Mouse (Mus musculus) olfactory bulb, adult 2 months (tissue): ENCODE data around the gene Ghr. TPM values are rescaled to one million over a fixed set of nuclear protein-coding genes. Genes with fewer than 3 reads are reported as not detected.

ENCODE experiments used
- H3K27ac ChIP-seq: fragments of 200-500 bp; 2 replicates; pipeline ENCODE4 v1.5.1; 2012; ENCODE audit warnings: low read depth, low read length; ENCODE audit not compliant: insufficient read depth
- H3K4me1 ChIP-seq: fragments of 200-500 bp; 2 replicates; pipeline ENCODE4 v1.6.1; 2012; ENCODE audit warnings: low read length; ENCODE audit not compliant: control insufficient read depth, insufficient read depth
- H3K4me3 ChIP-seq: fragments of 200-500 bp; 2 replicates; pipeline ENCODE4 v1.5.1; 2012; ENCODE audit warnings: mild to moderate bottlenecking, low read depth, low read length, moderate library complexity; ENCODE audit not compliant: insufficient read depth
- CTCF ChIP-seq: fragments of 200-500 bp; IDR thresholded peaks from 2 replicates; pipeline ENCODE4 v1.5.1; 2012; ENCODE audit warnings: low read depth, mild to moderate bottlenecking, low read length, moderate library complexity; ENCODE audit not compliant: insufficient read depth
- POLR2A ChIP-seq: fragments of 200-500 bp; IDR thresholded peaks from 2 replicates; pipeline ENCODE4 v1.6.1; 2012; ENCODE audit warnings: mild to moderate bottlenecking, low read depth, low read length, moderate library complexity; ENCODE audit not compliant: insufficient read depth
- WGBS: fragments of 180-500 bp; shearing (Covaris S2); methylation state at CpG from one replicate; pipeline ENCODE4 v1.1.7; 2018; 5-methylcytosine and 5-hydroxymethylcytosine counted together
- polyA plus RNA-seq: library from polyadenylated mRNA; stranded (reverse); fragments of >200 nt; gene quantifications from 2 replicates; pipeline ENCODE4 v1.2.4, GENCODE M21; 2012; ENCODE audit warnings: low replicate concordance; ENCODE audit not compliant: missing spikeins, insufficient read depth, insufficient read length

The Ghr gene
- polyA plus RNA-seq, 1 experiment, result not detected

- no peak overlapping the region for H3K4me3 ChIP-seq
- no peak for TF ChIP-seq POLR2A
- no peak overlapping the region for H3K27ac ChIP-seq
- H3K4me1 ChIP-seq, result no peaks in the 10 kb centered on the region
- WGBS, result 86% methylated on average over 3 of the region's 3 CpGs
These were observed 273.4 kb downstream of the Ghr start for GRCm38 (mm10) chr15:3309856-3310255.

DNA sequence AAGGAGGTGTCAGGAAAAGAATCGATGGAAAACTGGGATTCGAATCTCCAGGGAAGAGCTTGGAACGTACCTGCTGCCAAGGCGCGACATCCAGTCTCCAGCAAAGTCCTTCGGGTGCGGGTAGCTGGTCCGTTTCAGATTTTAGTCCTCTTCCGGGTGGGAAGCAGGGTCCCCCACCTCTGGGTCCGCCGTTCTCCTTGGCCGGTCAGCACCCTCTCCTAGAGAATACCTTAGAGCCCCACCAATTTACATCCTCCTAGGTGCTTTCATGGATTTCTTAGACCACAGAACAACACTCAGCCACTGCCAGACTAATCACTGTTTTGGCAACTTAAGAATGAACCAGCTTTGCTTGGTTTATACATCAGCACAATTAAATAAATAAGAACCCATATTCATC, 279.9 kb downstream of the Ghr start, which contains the start of gene Ccdc152:
TSS of gene Ccdc152 (minus strand) at position 101 of the 400 bp plus-strand sequence.
- TF ChIP-seq CTCF (no peak), POLR2A (no peak)
- WGBS, result 91% methylated on average over 12 of the region's 12 CpGs
- no peak within 1 kb of the TSS for H3K4me3 ChIP-seq
- H3K27ac ChIP-seq, result no peak within 1 kb of the TSS
- no peaks in the 10 kb centered on the region for H3K4me1 ChIP-seq

- Histone ChIP-seq H3K4me1 (no peaks in the 10 kb centered on the region), H3K4me3 (no peak overlapping the region), H3K27ac (no peak overlapping the region)
- 79% methylated on average over 4 of the region's 4 CpGs for WGBS
- no peak for TF ChIP-seq POLR2A
These were observed 282.8 kb downstream of the Ghr start for GRCm38 (mm10) chr15:3300361-3301100.

- no peaks in the 10 kb centered on the region for H3K4me1 ChIP-seq
- 81% methylated on average over 8 of the region's 8 CpGs for WGBS
- no peak for TF ChIP-seq POLR2A
- H3K4me3 ChIP-seq, result no peak overlapping the region
- H3K27ac ChIP-seq, result no peak overlapping the region
These were observed 285.7 kb downstream of the Ghr start for GRCm38 (mm10) chr15:3297615-3298014.

- TF ChIP-seq POLR2A (no peak), CTCF (no peak)
- WGBS, result 75% methylated on average over 1 of the region's 1 CpGs
- H3K27ac ChIP-seq, result no peak overlapping the region
- H3K4me3 ChIP-seq, result no peak overlapping the region
- H3K4me1 ChIP-seq, result no peaks in the 10 kb centered on the region
These were observed 287.3 kb downstream of the Ghr start for GRCm38 (mm10) chr15:3295986-3296385.

DNA sequence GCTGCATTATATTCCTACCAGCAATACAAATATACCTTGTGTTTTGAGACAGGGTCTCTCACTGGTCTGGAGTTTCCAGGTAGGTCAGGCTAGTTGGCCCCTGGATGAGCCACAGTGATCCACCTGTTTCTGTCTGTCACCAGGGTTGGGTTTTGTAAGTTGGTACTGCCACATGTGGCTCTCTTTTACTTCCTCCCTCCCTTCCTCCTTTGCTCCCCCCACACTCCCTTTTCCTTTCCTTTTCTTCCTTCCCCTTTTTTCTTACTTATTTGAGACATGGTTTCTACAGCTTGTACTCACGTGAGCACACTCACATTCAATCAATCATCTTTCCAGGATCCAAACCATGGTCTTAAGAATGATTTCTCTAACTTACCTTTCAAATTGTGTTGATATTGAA, 289.8 kb downstream of the Ghr start:
- TF ChIP-seq POLR2A (no peak), CTCF (no peak)
- 60% methylated on average over 1 of the region's 1 CpGs for WGBS
- Histone ChIP-seq H3K4me1 (no peaks in the 10 kb centered on the region), H3K27ac (no peak overlapping the region), H3K4me3 (no peak overlapping the region)

DNA sequence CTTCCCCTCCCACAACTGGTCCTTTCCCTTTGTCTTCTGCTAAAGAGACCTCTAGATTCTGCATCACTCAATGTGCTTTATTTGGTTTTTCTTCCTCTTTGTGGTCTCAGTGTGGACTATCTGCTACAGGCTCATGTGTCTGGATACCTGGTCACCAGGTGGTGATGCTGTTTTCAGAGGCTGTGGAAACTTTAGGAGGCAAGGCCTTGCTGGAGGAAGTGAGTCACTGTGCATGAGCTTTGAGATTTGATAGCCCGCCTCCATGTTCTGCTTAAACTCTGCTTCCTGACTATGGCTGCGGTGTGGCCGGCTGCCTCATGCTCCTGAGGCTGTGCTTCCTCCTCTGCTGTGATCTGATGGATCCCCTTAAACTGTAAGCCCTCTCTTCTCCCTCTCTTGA, 292.9 kb downstream of the Ghr start:
- Histone ChIP-seq H3K27ac (no peak overlapping the region), H3K4me1 (no peaks in the 10 kb centered on the region), H3K4me3 (no peak overlapping the region)
- WGBS, result 88% methylated on average over 3 of the region's 3 CpGs
- TF ChIP-seq POLR2A (no peak), CTCF (no peak)

DNA sequence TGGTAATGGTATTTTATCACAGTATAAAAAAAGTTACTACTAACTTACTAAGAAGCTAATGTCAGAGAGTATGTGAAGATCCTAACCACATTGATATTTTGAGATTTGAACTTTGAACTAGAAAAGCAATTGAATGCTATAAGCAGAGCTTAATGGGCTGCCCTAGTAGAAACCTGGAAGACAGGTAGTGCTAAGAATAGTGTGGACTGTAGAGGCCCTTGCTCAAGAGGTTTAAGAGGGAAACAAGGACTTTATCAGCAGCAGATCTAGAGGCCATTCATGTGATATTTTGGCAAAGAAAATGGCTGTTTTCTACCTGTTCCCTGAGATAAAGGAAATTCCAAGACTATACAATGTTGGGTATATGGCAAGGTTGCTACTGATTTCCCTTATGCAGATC, 297.3 kb downstream of the Ghr start:
- Histone ChIP-seq H3K4me1 (no peaks in the 10 kb centered on the region), H3K4me3 (no peak overlapping the region), H3K27ac (no peak overlapping the region)
- TF ChIP-seq CTCF, result no peak
- TF ChIP-seq POLR2A, result no peak

- Histone ChIP-seq H3K4me3 (no peak overlapping the region), H3K4me1 (no peaks in the 10 kb centered on the region), H3K27ac (no peak overlapping the region)
- 89% methylated on average over 1 of the region's 1 CpGs for WGBS
- TF ChIP-seq POLR2A (no peak), CTCF (no peak)
These were observed 301.6 kb downstream of the Ghr start for GRCm38 (mm10) chr15:3281737-3282136.

- no peaks in the 10 kb centered on the region for H3K4me1 ChIP-seq
- no peak overlapping the region for H3K4me3 ChIP-seq
- TF ChIP-seq POLR2A, result no peak
- TF ChIP-seq CTCF, result no peak
- no peak overlapping the region for H3K27ac ChIP-seq
These were observed 302.1 kb downstream of the Ghr start for GRCm38 (mm10) chr15:3281216-3281615.
